Mouse (Mus musculus) forebrain, embryonic 16.5 days (tissue): ENCODE results near the gene Ap1s3. TPM values are rescaled to one million over a fixed set of nuclear protein-coding genes. Genes with fewer than 3 reads are reported as not detected.
A peak's percentile ranks its signal among the peaks of the same experiment; 100 is the strongest.

Experiments
- ATAC-seq: fragments of 200-750 bp; cut with Nextera tagmentation; 2 replicates; pipeline ENCODE4 v1.8.0; 2017; ENCODE audit warnings: mild to moderate bottlenecking, moderate library complexity
- H3K27ac ChIP-seq: fragments of 300-500 bp; sonication (generic); 2 replicates; pipeline ENCODE4 v1.5.1; 2014; ENCODE audit warnings: low read length, control low read depth
- H3K27me3 ChIP-seq: fragments of 300-500 bp; sonication (generic); replicated peaks from 2 replicates; pipeline ENCODE4 v1.6.1; 2014; ENCODE audit warnings: low read length; ENCODE audit not compliant: control insufficient read depth, insufficient read depth
- H3K36me3 ChIP-seq: fragments of 300-500 bp; sonication (generic); 2 replicates; pipeline ENCODE4 v1.6.1; 2014; ENCODE audit not compliant: control insufficient read depth, insufficient read depth
- H3K4me1 ChIP-seq: fragments of 300-500 bp; sonication (generic); replicated peaks from 2 replicates; pipeline ENCODE4 v1.6.1; 2014; ENCODE audit warnings: low read length; ENCODE audit not compliant: control insufficient read depth, insufficient read depth
- H3K4me2 ChIP-seq: fragments of 300-500 bp; sonication (generic); 2 replicates; pipeline ENCODE4 v1.6.1; 2014; ENCODE audit warnings: mild to moderate bottlenecking, low read length, control low read depth
- H3K4me3 ChIP-seq: fragments of 300-500 bp; sonication (generic); replicated peaks from 2 replicates; pipeline ENCODE4 v1.5.1; 2014; ENCODE audit warnings: mild to moderate bottlenecking, low read length, control low read depth
- H3K9ac ChIP-seq: fragments of 300-500 bp; sonication (generic); replicated peaks from 2 replicates; pipeline ENCODE4 v1.6.1; 2014; ENCODE audit warnings: low read depth, low read length, control low read depth
- H3K9me3 ChIP-seq: fragments of 300-500 bp; sonication (generic); 2 replicates; pipeline ENCODE4 v1.6.1; 2016; ENCODE audit warnings: low read length; ENCODE audit not compliant: control insufficient read depth
- WGBS: fragments of 180-500 bp; shearing (Covaris S2); extraction: QIAGEN DNeasy Blood & Tissue Kit; methylation state at CpG from one replicate; pipeline ENCODE4 v1.1.7; 2014; 5-methylcytosine and 5-hydroxymethylcytosine counted together
- polyA plus RNA-seq: library from polyadenylated mRNA; unstranded; fragments of >200 nt; fragmentation: Nextera tagmentation; extraction: Ambion mirVana; gene quantifications from 2 replicates; pipeline ENCODE4 v1.2.1, GENCODE M21; 2015

Ap1s3 gene
- polyA plus RNA-seq, 1 experiment from 2014 or later = not detected

- ATAC-seq = no peak
- WGBS = 82% methylated on average over 8 of the region's 8 CpGs
- peaks cover 6% of the 10 kb centered on the region for H3K27me3 ChIP-seq
- no peaks in the 10 kb centered on the region for H3K36me3 ChIP-seq
- no peak overlapping the region for H3K4me3 ChIP-seq
- no peak overlapping the region for H3K4me2 ChIP-seq
- no peaks in the 10 kb centered on the region for H3K4me1 ChIP-seq
- no peaks in the 10 kb centered on the region for H3K9me3 ChIP-seq
- no peak overlapping the region for H3K27ac ChIP-seq
- H3K9ac ChIP-seq = no peak overlapping the region
Measured at GRCm38 (mm10) chr1:79678117-79678684, 6.4 kb upstream of the Ap1s3 start.

DNA sequence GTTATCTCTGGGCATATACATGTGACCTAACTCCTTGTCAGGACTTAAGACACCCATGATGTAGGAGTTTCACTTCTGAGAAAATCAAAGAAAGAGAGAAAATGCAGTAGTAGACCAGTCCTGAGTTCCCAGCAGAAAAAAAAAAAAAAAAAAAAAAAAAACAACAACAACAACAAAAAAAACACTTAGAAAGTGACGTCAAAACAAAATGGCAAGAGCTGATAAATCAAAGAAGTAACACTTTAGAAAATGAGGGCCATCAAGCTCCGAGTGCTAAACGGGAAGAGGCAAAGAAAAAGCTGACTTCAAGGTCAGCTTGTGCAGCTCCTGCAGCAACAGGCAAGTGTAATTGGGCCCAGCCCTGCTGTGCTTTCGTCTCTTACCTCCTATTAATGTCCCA is 3.9 kb upstream of the Ap1s3 start:
- Histone ChIP-seq H3K9ac (no peak overlapping the region), H3K27me3 (peaks cover 16% of the 10 kb centered on the region), H3K36me3 (no peaks in the 10 kb centered on the region), H3K4me3 (no peak overlapping the region), H3K4me1 (peaks cover 11% of the 10 kb centered on the region), H3K4me2 (no peak overlapping the region), H3K9me3 (no peaks in the 10 kb centered on the region), H3K27ac (no peak overlapping the region)
- 77% methylated on average over 4 of the region's 4 CpGs for WGBS
- ATAC-seq = no peak

DNA sequence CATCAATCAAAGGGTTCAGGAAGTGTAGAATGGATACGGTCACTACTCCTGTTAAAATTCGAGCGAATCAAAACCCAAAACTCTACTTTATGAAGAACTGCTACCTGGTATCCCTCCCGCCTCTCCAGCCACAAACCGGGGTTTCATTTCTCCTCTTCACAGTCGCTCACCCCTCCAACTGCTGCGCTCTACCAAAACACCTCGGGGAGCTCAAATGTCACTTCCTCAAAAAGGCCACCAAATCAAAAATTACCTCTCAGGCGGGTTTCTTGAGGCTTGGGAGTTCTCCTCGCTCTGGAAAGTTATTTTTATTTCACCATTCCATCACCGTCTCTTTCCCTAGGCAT is 603 bp downstream of the Ap1s3 start:
- peaks cover 23% of the 10 kb centered on the region for H3K27me3 ChIP-seq
- no peaks in the 10 kb centered on the region for H3K9me3 ChIP-seq
- ATAC-seq = no peak
- 3% methylated on average over 11 of the region's 11 CpGs for WGBS
- H3K4me1 ChIP-seq = peaks cover 11% of the 10 kb centered on the region
- H3K4me2 ChIP-seq = peak overlapping the region; percentile 78
- peak overlapping the region; percentile 56 for H3K4me3 ChIP-seq
- H3K27ac ChIP-seq = no peak overlapping the region
- H3K36me3 ChIP-seq = no peaks in the 10 kb centered on the region
- peak overlapping the region; percentile 50; the same call in 1 of the 2 replicates for H3K9ac ChIP-seq

GRCm38 (mm10) chr1:79669419-79669974 is 2.3 kb downstream of the Ap1s3 start:
- Histone ChIP-seq H3K9me3 (no peaks in the 10 kb centered on the region), H3K4me1 (peaks cover 11% of the 10 kb centered on the region), H3K4me3 (no peak overlapping the region), H3K36me3 (no peaks in the 10 kb centered on the region), H3K27me3 (peaks cover 23% of the 10 kb centered on the region), H3K27ac (no peak overlapping the region), H3K9ac (no peak overlapping the region), H3K4me2 (no peak overlapping the region)
- no peak for ATAC-seq
- 85% methylated on average over 9 of the region's 9 CpGs for WGBS

DNA sequence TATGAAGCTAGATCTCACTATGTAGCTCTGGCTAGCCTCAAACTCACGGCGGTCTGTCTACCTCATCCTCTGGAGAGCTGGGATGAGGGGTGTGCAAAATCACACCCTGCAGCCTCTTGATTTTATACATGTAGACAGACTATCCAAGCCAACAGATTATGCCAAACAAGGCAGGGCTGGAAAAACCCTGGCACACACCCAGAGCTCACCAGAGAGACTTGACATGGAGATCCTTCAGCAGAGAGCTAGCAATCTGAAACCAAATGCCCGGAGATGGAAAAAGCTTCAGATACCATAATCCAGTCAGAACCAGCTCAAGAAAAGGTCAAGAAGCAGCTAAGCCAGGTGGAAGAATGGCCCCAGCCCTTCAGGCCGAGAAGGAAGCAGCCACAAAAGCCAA is 6.9 kb downstream of the Ap1s3 start:
- no peak overlapping the region for H3K4me2 ChIP-seq
- no peaks in the 10 kb centered on the region for H3K4me1 ChIP-seq
- H3K9ac ChIP-seq = no peak overlapping the region
- H3K36me3 ChIP-seq = no peaks in the 10 kb centered on the region
- no peak overlapping the region for H3K27ac ChIP-seq
- ATAC-seq = no peak
- 97% methylated on average over 4 of the region's 4 CpGs for WGBS
- no peaks in the 10 kb centered on the region for H3K27me3 ChIP-seq
- H3K4me3 ChIP-seq = no peak overlapping the region
- H3K9me3 ChIP-seq = no peaks in the 10 kb centered on the region

DNA sequence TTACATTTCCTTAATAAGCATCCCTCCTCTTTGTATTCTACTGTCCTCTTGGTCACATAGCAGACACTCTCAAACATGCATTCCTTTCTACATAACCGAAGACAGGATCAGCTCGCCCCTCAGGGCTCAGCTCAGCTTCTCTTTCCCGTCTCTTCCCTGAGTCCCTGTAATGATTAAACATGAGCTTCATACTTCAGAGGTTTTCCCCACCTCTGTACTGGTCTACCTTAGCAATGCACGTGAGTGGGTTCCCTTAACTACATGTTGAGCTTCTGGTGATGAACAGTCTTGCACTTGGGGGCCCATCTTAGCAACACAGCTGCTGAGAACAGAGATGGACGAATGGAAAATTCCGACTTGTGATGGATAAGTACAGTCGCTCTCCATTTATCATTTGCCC is 12.2 kb downstream of the Ap1s3 start:
- no peaks in the 10 kb centered on the region for H3K4me1 ChIP-seq
- no peaks in the 10 kb centered on the region for H3K9me3 ChIP-seq
- H3K27me3 ChIP-seq = no peaks in the 10 kb centered on the region
- H3K4me3 ChIP-seq = no peak overlapping the region
- no peak overlapping the region for H3K4me2 ChIP-seq
- 90% methylated on average over 7 of the region's 7 CpGs for WGBS
- ATAC-seq = no peak
- H3K9ac ChIP-seq = no peak overlapping the region
- no peaks in the 10 kb centered on the region for H3K36me3 ChIP-seq
- no peak overlapping the region for H3K27ac ChIP-seq

- Histone ChIP-seq H3K4me2 (no peak overlapping the region), H3K4me3 (no peak overlapping the region), H3K4me1 (no peaks in the 10 kb centered on the region), H3K27me3 (no peaks in the 10 kb centered on the region), H3K36me3 (no peaks in the 10 kb centered on the region), H3K9me3 (no peaks in the 10 kb centered on the region), H3K27ac (no peak overlapping the region), H3K9ac (no peak overlapping the region)
- ATAC-seq = 0 out of 2 replicates have a peak, but pooled peaks have one; percentile 33
- WGBS = 66% methylated on average over 1 of the region's 1 CpGs
Measured at GRCm38 (mm10) chr1:79657411-79657810, 14.4 kb downstream of the Ap1s3 start.

DNA sequence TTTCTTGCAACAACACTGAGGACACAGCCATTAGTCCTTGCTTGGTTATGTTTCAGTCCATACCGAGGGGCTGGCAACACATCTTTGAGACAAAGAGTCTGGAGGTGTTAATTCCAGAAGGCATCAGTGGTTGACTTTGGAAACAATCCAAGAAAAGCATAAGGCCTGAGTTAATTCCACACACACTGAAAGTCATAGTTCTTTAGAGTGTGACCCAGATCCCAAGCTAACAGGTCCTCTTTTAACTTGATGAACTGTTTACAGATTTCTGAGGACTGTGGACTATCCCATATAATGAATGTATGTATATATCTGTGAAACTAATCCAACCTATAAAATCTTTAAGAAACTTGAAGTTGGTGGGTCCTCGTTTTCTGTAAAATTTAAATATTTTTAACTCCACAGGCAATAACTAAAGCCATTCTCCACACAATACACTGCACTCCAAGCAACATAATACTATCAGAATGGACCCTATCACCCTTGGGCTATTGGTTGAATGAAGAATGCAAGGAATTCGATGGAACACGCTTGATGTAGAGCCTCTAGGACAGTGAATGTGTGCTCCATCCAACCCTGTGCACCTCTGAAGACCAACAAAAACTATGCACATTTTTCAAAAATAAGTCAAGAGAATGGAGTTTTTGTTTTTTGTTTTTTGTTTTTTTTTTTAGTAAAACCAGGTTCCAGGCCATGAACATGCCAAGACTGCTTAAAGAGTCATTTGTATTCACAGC is 15.8 kb downstream of the Ap1s3 start:
- no peak overlapping the region for H3K4me3 ChIP-seq
- no peak overlapping the region for H3K4me2 ChIP-seq
- no peak overlapping the region for H3K9ac ChIP-seq
- no peaks in the 10 kb centered on the region for H3K4me1 ChIP-seq
- no peaks in the 10 kb centered on the region for H3K36me3 ChIP-seq
- ATAC-seq = no peak
- H3K27me3 ChIP-seq = no peaks in the 10 kb centered on the region
- 73% methylated on average over 4 of the region's 4 CpGs for WGBS
- H3K9me3 ChIP-seq = no peaks in the 10 kb centered on the region
- H3K27ac ChIP-seq = no peak overlapping the region

DNA sequence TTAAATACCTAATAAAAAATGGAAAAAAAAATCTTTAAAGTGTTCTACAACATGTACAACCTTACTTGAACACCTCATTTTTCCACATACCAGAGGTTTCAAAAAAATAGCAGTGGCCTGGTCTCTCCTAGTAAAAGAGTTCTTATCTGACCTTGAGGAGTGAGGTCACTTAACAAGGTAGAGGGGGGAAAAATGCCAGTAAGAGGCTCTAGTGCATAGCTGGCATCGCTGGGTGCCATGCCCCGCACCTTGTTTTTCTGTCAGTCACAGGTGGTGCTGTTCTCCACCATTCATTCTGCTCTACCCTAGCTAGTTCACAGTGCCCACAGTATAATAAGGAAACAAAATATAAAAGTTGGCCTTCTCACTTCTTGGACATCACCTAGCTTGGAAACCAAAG is 16.8 kb downstream of the Ap1s3 start:
- Histone ChIP-seq H3K36me3 (no peaks in the 10 kb centered on the region), H3K9me3 (no peaks in the 10 kb centered on the region), H3K27ac (no peak overlapping the region), H3K4me3 (no peak overlapping the region), H3K27me3 (no peaks in the 10 kb centered on the region), H3K4me1 (no peaks in the 10 kb centered on the region), H3K9ac (no peak overlapping the region), H3K4me2 (no peak overlapping the region)
- no peak for ATAC-seq
- WGBS = 96% methylated on average over 2 of the region's 2 CpGs
